Mouse (Mus musculus) erythroblast, adult 5-6 weeks (primary cell): ENCODE measurements around the gene Scimp. TPM values are rescaled to one million over a fixed set of nuclear protein-coding genes. Genes with fewer than 3 reads are reported as not detected.

ENCODE experiments used
- ATAC-seq: replicated peaks from 2 replicates; pipeline ENCODE4 v1.8.0; 2016; ENCODE audit warnings: moderate number of reproducible peaks, mild to moderate bottlenecking, moderate TSS enrichment, inconsistent platforms; ENCODE audit not compliant: poor library complexity, low FRiP score, severe bottlenecking
- total RNA-seq, 2 experiments: library from RNA; stranded (forward) in 1 of 2; stranded (reverse) in 1 of 2; fragments of 150-400 nt in 1 of 2; fragments of 200-764, 138-1000 nt in 1 of 2; gene quantifications; 2 replicates each; pipeline versions ENCODE4 v1.2.3 to v1.2.4; 2015 to 2017; ENCODE audit warnings: low replicate concordance in 2 of 2

Scimp gene
- total RNA-seq, 2 experiments from 2014 or later: not detected

DNA sequence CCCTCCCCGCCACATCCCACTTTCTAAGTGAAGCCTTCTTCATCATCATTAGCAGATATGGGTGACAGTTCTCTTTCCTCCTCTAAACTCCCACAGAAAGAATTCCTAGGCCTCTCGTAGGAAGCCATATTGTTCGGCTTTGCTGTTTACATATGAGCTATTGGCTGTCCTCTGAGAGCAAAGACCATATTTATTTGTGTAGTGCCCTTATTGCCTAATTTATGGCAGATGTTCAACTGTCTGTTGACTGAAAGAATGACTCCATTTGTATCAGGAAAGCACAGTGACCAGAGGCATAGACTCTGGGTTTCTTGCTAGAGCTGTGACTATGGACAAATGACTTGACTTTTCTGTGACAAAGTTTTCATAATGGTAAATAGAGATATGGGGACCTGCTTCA lies 70.8 kb downstream of the Scimp start:
- ATAC-seq: no peak

Other genes with a start within 250 kb of the Scimp start
- 3.6 and 6.0 TPM in 2 replicates for gene Mink1, start 249.7 kb downstream of the Scimp start, total RNA-seq (2015; ENCODE audit: low replicate concordance)
- 0.98 and 1.3 TPM in 2 replicates for gene Mink1, start 249.7 kb downstream of the Scimp start, total RNA-seq (2017; ENCODE audit: low replicate concordance)
- not detected in 2 replicates for gene 4930544D05Rik, start 196.7 kb downstream of the Scimp start, total RNA-seq (2015; ENCODE audit: low replicate concordance)
- gene 4930544D05Rik, start 196.7 kb downstream of the Scimp start, total RNA-seq (2017; ENCODE audit: low replicate concordance): not detected in 2 replicates
- gene Chrne, start 193.4 kb downstream of the Scimp start, total RNA-seq (2015; ENCODE audit: low replicate concordance): not detected in 2 replicates
- not detected in 2 replicates for gene Chrne, start 193.4 kb downstream of the Scimp start, total RNA-seq (2017; ENCODE audit: low replicate concordance)
- 0.84 TPM in 1 of 2 replicates, not detected in the other for gene Gp1ba, start 173.5 kb downstream of the Scimp start, total RNA-seq (2015; ENCODE audit: low replicate concordance)
- gene Gp1ba, start 173.5 kb downstream of the Scimp start, total RNA-seq (2017; ENCODE audit: low replicate concordance): 0.42 TPM in 1 of 2 replicates, not detected in the other
- gene Rnf167, start 165.4 kb downstream of the Scimp start, total RNA-seq (2015; ENCODE audit: low replicate concordance): 146 and 222 TPM in 2 replicates
- 217 and 308 TPM in 2 replicates for gene Rnf167, start 165.4 kb downstream of the Scimp start, total RNA-seq (2017; ENCODE audit: low replicate concordance)
- gene Slc25a11, start 165.1 kb downstream of the Scimp start, total RNA-seq (2015; ENCODE audit: low replicate concordance): 17.1 and 20.1 TPM in 2 replicates
- gene Slc25a11, start 165.1 kb downstream of the Scimp start, total RNA-seq (2017; ENCODE audit: low replicate concordance): 16.2 and 16.6 TPM in 2 replicates
- gene Pfn1, start 157.9 kb downstream of the Scimp start, total RNA-seq (2015; ENCODE audit: low replicate concordance): 414 and 492 TPM in 2 replicates
- gene Pfn1, start 157.9 kb downstream of the Scimp start, total RNA-seq (2017; ENCODE audit: low replicate concordance): 125 and 193 TPM in 2 replicates
- gene Eno3, start 155.4 kb downstream of the Scimp start, total RNA-seq (2015; ENCODE audit: low replicate concordance): 1.5 and 2.9 TPM in 2 replicates
- 3.3 and 6.0 TPM in 2 replicates for gene Eno3, start 155.4 kb downstream of the Scimp start, total RNA-seq (2017; ENCODE audit: low replicate concordance)
- gene Spag7, start 143.2 kb downstream of the Scimp start, total RNA-seq (2015; ENCODE audit: low replicate concordance): 10.6 and 31.3 TPM in 2 replicates
- gene Spag7, start 143.2 kb downstream of the Scimp start, total RNA-seq (2017; ENCODE audit: low replicate concordance): 21.4 and 25.6 TPM in 2 replicates
- gene Camta2, start 124.5 kb downstream of the Scimp start, total RNA-seq (2015; ENCODE audit: low replicate concordance): 2.9 and 5.4 TPM in 2 replicates
- 0.77 and 1.5 TPM in 2 replicates for gene Camta2, start 124.5 kb downstream of the Scimp start, total RNA-seq (2017; ENCODE audit: low replicate concordance)
- gene Inca1, start 112.4 kb downstream of the Scimp start, total RNA-seq (2015; ENCODE audit: low replicate concordance): not detected in 2 replicates
- not detected in 2 replicates for gene Inca1, start 112.4 kb downstream of the Scimp start, total RNA-seq (2017; ENCODE audit: low replicate concordance)
- 0.58 and 1.3 TPM in 2 replicates for gene Kif1c, start 112.0 kb downstream of the Scimp start, total RNA-seq (2015; ENCODE audit: low replicate concordance)
- gene Kif1c, start 112.0 kb downstream of the Scimp start, total RNA-seq (2017; ENCODE audit: low replicate concordance): 2.4 and 2.8 TPM in 2 replicates
- 5.0 TPM in 1 of 2 replicates, not detected in the other for gene Zfp3, start 48.4 kb downstream of the Scimp start, total RNA-seq (2015; ENCODE audit: low replicate concordance)
- gene Zfp3, start 48.4 kb downstream of the Scimp start, total RNA-seq (2017; ENCODE audit: low replicate concordance): not detected in 2 replicates
- 5.2 and 10.0 TPM in 2 replicates for gene Rabep1, start 32.2 kb upstream of the Scimp start, total RNA-seq (2015; ENCODE audit: low replicate concordance)
- gene Rabep1, start 32.2 kb upstream of the Scimp start, total RNA-seq (2017; ENCODE audit: low replicate concordance): 10.8 and 19.2 TPM in 2 replicates
- gene Nup88, start 157.4 kb upstream of the Scimp start, total RNA-seq (2015; ENCODE audit: low replicate concordance): 33.4 and 68.6 TPM in 2 replicates
- gene Nup88, start 157.4 kb upstream of the Scimp start, total RNA-seq (2017; ENCODE audit: low replicate concordance): 34.3 and 48.2 TPM in 2 replicates
- gene Rpain, start 157.6 kb upstream of the Scimp start, total RNA-seq (2015; ENCODE audit: low replicate concordance): 28.0 and 28.6 TPM in 2 replicates
- 37.1 and 45.3 TPM in 2 replicates for gene Rpain, start 157.6 kb upstream of the Scimp start, total RNA-seq (2017; ENCODE audit: low replicate concordance)
- 72.8 and 93.0 TPM in 2 replicates for gene C1qbp, start 170.4 kb upstream of the Scimp start, total RNA-seq (2015; ENCODE audit: low replicate concordance)
- 10.1 and 11.7 TPM in 2 replicates for gene C1qbp, start 170.4 kb upstream of the Scimp start, total RNA-seq (2017; ENCODE audit: low replicate concordance)
- 2.3 and 3.3 TPM in 2 replicates for gene Dhx33, start 191.9 kb upstream of the Scimp start, total RNA-seq (2015; ENCODE audit: low replicate concordance)
- gene Dhx33, start 191.9 kb upstream of the Scimp start, total RNA-seq (2017; ENCODE audit: low replicate concordance): 5.6 and 6.6 TPM in 2 replicates
- 10.0 and 14.6 TPM in 2 replicates for gene Mis12, start 207.0 kb upstream of the Scimp start, total RNA-seq (2015; ENCODE audit: low replicate concordance)
- gene Mis12, start 207.0 kb upstream of the Scimp start, total RNA-seq (2017; ENCODE audit: low replicate concordance): 18.7 and 20.6 TPM in 2 replicates
- 11.0 and 11.7 TPM in 2 replicates for gene Derl2, start 207.3 kb upstream of the Scimp start, total RNA-seq (2015; ENCODE audit: low replicate concordance)
- gene Derl2, start 207.3 kb upstream of the Scimp start, total RNA-seq (2017; ENCODE audit: low replicate concordance): 6.1 and 8.6 TPM in 2 replicates
- gene 6330403K07Rik, start 220.9 kb upstream of the Scimp start, total RNA-seq (2015; ENCODE audit: low replicate concordance): not detected in 2 replicates
- gene 6330403K07Rik, start 220.9 kb upstream of the Scimp start, total RNA-seq (2017; ENCODE audit: low replicate concordance): not detected in 2 replicates